Mouse (Mus musculus): ENCODE data around the gene Ppih. TPM values are rescaled to one million over a fixed set of nuclear protein-coding genes. Genes with fewer than 3 reads are reported as not detected.
A peak's percentile ranks its signal among the peaks of the same experiment; 100 is the strongest.

Ppih gene
- polyA plus RNA-seq, 1 experiment from 2014 or later, result 109 TPM

- 84% methylated on average over 6 of the region's 6 CpGs for WGBS
- Histone ChIP-seq H3K4me1 (replicated peaks; ENCODE audit: control insufficient read depth, insufficient read depth, low read length) (no peaks in the 10 kb centered on the region), H3K4me3 (ENCODE audit: low read depth, low read length) (no peak overlapping the region), H3K27me3 (ENCODE audit: control insufficient read depth, insufficient read depth, low read length) (no peaks in the 10 kb centered on the region), H3K9ac (ENCODE audit: low read depth, low read length) (no peak overlapping the region), H3K36me3 (ENCODE audit: control insufficient read depth, insufficient read depth, low read length) (no peaks in the 10 kb centered on the region), H3K27ac (ENCODE audit: low read depth, low read length) (no peak overlapping the region), H3K9me3 (ENCODE audit: control insufficient read depth, low read length) (no peaks in the 10 kb centered on the region), H3K4me2 (replicated peaks; ENCODE audit: low read depth, low read length) (no peak overlapping the region)
- ATAC-seq (ENCODE audit: low FRiP score), result no peak
- no peak for DNase-seq (ENCODE audit: low spot score)
Measured at GRCm38 (mm10) chr4:119333487-119333886, 13.1 kb upstream of the Ppih start.

- Histone ChIP-seq H3K27me3 (ENCODE audit: control insufficient read depth, insufficient read depth, low read length) (no peaks in the 10 kb centered on the region), H3K9ac (ENCODE audit: low read depth, low read length) (peak overlapping the region; percentile 77), H3K4me2 (replicated peaks; ENCODE audit: low read depth, low read length) (peak overlapping the region; percentile 82), H3K36me3 (ENCODE audit: control insufficient read depth, insufficient read depth, low read length) (no peaks in the 10 kb centered on the region; the same call in 1 of the 2 replicates), H3K4me1 (replicated peaks; ENCODE audit: control insufficient read depth, insufficient read depth, low read length) (peaks cover 5% of the 10 kb centered on the region), H3K4me3 (ENCODE audit: low read depth, low read length) (peak overlapping the region; percentile 81), H3K9me3 (ENCODE audit: control insufficient read depth, low read length) (no peaks in the 10 kb centered on the region), H3K27ac (ENCODE audit: low read depth, low read length) (peak overlapping the region; percentile 74)
- WGBS, result 29% methylated on average over 10 of the region's 10 CpGs
- peak; percentile 76 for ATAC-seq (ENCODE audit: low FRiP score)
- peak; percentile 23 for DNase-seq (ENCODE audit: low spot score)
Measured at GRCm38 (mm10) chr4:119320896-119321550, 677 bp upstream of the Ppih start.

- H3K27ac ChIP-seq (ENCODE audit: low read depth, low read length), result no peak overlapping the region
- H3K4me2 ChIP-seq (replicated peaks; ENCODE audit: low read depth, low read length), result no peak overlapping the region
- H3K9ac ChIP-seq (ENCODE audit: low read depth, low read length), result no peak overlapping the region
- no peaks in the 10 kb centered on the region for H3K27me3 ChIP-seq (ENCODE audit: control insufficient read depth, insufficient read depth, low read length)
- 92% methylated on average over 1 of the region's 1 CpGs for WGBS
- no peak for ATAC-seq (ENCODE audit: low FRiP score)
- no peaks in the 10 kb centered on the region for H3K4me1 ChIP-seq (replicated peaks; ENCODE audit: control insufficient read depth, insufficient read depth, low read length)
- H3K9me3 ChIP-seq (ENCODE audit: control insufficient read depth, low read length), result no peaks in the 10 kb centered on the region
- no peak for DNase-seq (ENCODE audit: low spot score)
- H3K36me3 ChIP-seq (ENCODE audit: control insufficient read depth, insufficient read depth, low read length), result peaks cover 4% of the 10 kb centered on the region
- H3K4me3 ChIP-seq (ENCODE audit: low read depth, low read length), result no peak overlapping the region
Measured at GRCm38 (mm10) chr4:119313756-119314155, 6.6 kb downstream of the Ppih start.

GRCm38 (mm10) chr4:119305418-119305817, 14.9 kb downstream of the Ppih start:
- no peak for DNase-seq (ENCODE audit: low spot score)
- Histone ChIP-seq H3K27ac (ENCODE audit: low read depth, low read length) (no peak overlapping the region), H3K4me2 (replicated peaks; ENCODE audit: low read depth, low read length) (no peak overlapping the region), H3K4me3 (ENCODE audit: low read depth, low read length) (no peak overlapping the region), H3K9me3 (ENCODE audit: control insufficient read depth, low read length) (no peaks in the 10 kb centered on the region), H3K9ac (ENCODE audit: low read depth, low read length) (no peak overlapping the region), H3K27me3 (ENCODE audit: control insufficient read depth, insufficient read depth, low read length) (no peaks in the 10 kb centered on the region), H3K4me1 (replicated peaks; ENCODE audit: control insufficient read depth, insufficient read depth, low read length) (no peaks in the 10 kb centered on the region), H3K36me3 (ENCODE audit: control insufficient read depth, insufficient read depth, low read length) (0 out of 2 replicates have a peak, but pooled peaks cover 2% of the 10 kb centered on the region)
- ATAC-seq (ENCODE audit: low FRiP score), result no peak
- WGBS, result 75% methylated on average over 5 of the region's 5 CpGs

GRCm38 (mm10) chr4:119303291-119303690, 17.1 kb downstream of the Ppih start:
- Histone ChIP-seq H3K36me3 (ENCODE audit: control insufficient read depth, insufficient read depth, low read length) (no peaks in the 10 kb centered on the region), H3K4me1 (replicated peaks; ENCODE audit: control insufficient read depth, insufficient read depth, low read length) (no peaks in the 10 kb centered on the region), H3K27me3 (ENCODE audit: control insufficient read depth, insufficient read depth, low read length) (no peaks in the 10 kb centered on the region), H3K9me3 (ENCODE audit: control insufficient read depth, low read length) (no peaks in the 10 kb centered on the region), H3K4me2 (replicated peaks; ENCODE audit: low read depth, low read length) (no peak overlapping the region), H3K27ac (ENCODE audit: low read depth, low read length) (no peak overlapping the region), H3K4me3 (ENCODE audit: low read depth, low read length) (no peak overlapping the region), H3K9ac (ENCODE audit: low read depth, low read length) (no peak overlapping the region)
- WGBS, result 91% methylated on average over 8 of the region's 8 CpGs
- DNase-seq (ENCODE audit: low spot score) (no peak), ATAC-seq (ENCODE audit: low FRiP score) (no peak)

- Histone ChIP-seq H3K9me3 (ENCODE audit: control insufficient read depth, low read length) (no peaks in the 10 kb centered on the region), H3K27ac (ENCODE audit: low read depth, low read length) (no peak overlapping the region), H3K4me3 (ENCODE audit: low read depth, low read length) (no peak overlapping the region), H3K4me1 (replicated peaks; ENCODE audit: control insufficient read depth, insufficient read depth, low read length) (no peaks in the 10 kb centered on the region), H3K4me2 (replicated peaks; ENCODE audit: low read depth, low read length) (no peak overlapping the region), H3K9ac (ENCODE audit: low read depth, low read length) (no peak overlapping the region), H3K36me3 (ENCODE audit: control insufficient read depth, insufficient read depth, low read length) (no peaks in the 10 kb centered on the region), H3K27me3 (ENCODE audit: control insufficient read depth, insufficient read depth, low read length) (no peaks in the 10 kb centered on the region)
- ATAC-seq (ENCODE audit: low FRiP score) (no peak), DNase-seq (ENCODE audit: low spot score) (no peak)
- 83% methylated on average over 3 of the region's 3 CpGs for WGBS
Measured at GRCm38 (mm10) chr4:119301777-119302176, 18.6 kb downstream of the Ppih start.

- H3K9ac ChIP-seq (ENCODE audit: low read depth, low read length), result no peak overlapping the region
- no peaks in the 10 kb centered on the region for H3K27me3 ChIP-seq (ENCODE audit: control insufficient read depth, insufficient read depth, low read length)
- no peaks in the 10 kb centered on the region for H3K4me1 ChIP-seq (replicated peaks; ENCODE audit: control insufficient read depth, insufficient read depth, low read length)
- H3K36me3 ChIP-seq (ENCODE audit: control insufficient read depth, insufficient read depth, low read length), result no peaks in the 10 kb centered on the region
- DNase-seq (ENCODE audit: low spot score), result no peak
- H3K4me3 ChIP-seq (ENCODE audit: low read depth, low read length), result no peak overlapping the region
- no peak overlapping the region for H3K4me2 ChIP-seq (replicated peaks; ENCODE audit: low read depth, low read length)
- no peaks in the 10 kb centered on the region for H3K9me3 ChIP-seq (ENCODE audit: control insufficient read depth, low read length)
- WGBS, result 95% methylated on average over 3 of the region's 3 CpGs
- no peak overlapping the region for H3K27ac ChIP-seq (ENCODE audit: low read depth, low read length)
- ATAC-seq (ENCODE audit: low FRiP score), result no peak
Measured at GRCm38 (mm10) chr4:119300761-119301160, 19.6 kb downstream of the Ppih start.

GRCm38 (mm10) chr4:119297361-119297760, 23.0 kb downstream of the Ppih start:
- no peak for DNase-seq (ENCODE audit: low spot score)
- Histone ChIP-seq H3K9me3 (ENCODE audit: control insufficient read depth, low read length) (no peaks in the 10 kb centered on the region), H3K9ac (ENCODE audit: low read depth, low read length) (no peak overlapping the region), H3K4me1 (replicated peaks; ENCODE audit: control insufficient read depth, insufficient read depth, low read length) (no peaks in the 10 kb centered on the region), H3K36me3 (ENCODE audit: control insufficient read depth, insufficient read depth, low read length) (no peaks in the 10 kb centered on the region), H3K4me2 (replicated peaks; ENCODE audit: low read depth, low read length) (no peak overlapping the region), H3K27me3 (ENCODE audit: control insufficient read depth, insufficient read depth, low read length) (no peaks in the 10 kb centered on the region), H3K4me3 (ENCODE audit: low read depth, low read length) (no peak overlapping the region), H3K27ac (ENCODE audit: low read depth, low read length) (no peak overlapping the region)
- no peak for ATAC-seq (ENCODE audit: low FRiP score)
- WGBS, result 87% methylated on average over 2 of the region's 2 CpGs

GRCm38 (mm10) chr4:119295134-119295453, 25.3 kb downstream of the Ppih start:
- H3K27ac ChIP-seq (ENCODE audit: low read depth, low read length), result 0 out of 2 replicates have a peak overlapping the region, but pooled peaks have one; percentile 87
- 14% methylated on average over 6 of the region's 6 CpGs for WGBS
- H3K4me2 ChIP-seq (replicated peaks; ENCODE audit: low read depth, low read length), result peak overlapping the region; percentile 39
- no peaks in the 10 kb centered on the region for H3K9me3 ChIP-seq (ENCODE audit: control insufficient read depth, low read length)
- ATAC-seq (ENCODE audit: low FRiP score), result no peak
- peak; percentile 42 for DNase-seq (ENCODE audit: low spot score)
- no peaks in the 10 kb centered on the region for H3K36me3 ChIP-seq (ENCODE audit: control insufficient read depth, insufficient read depth, low read length)
- no peaks in the 10 kb centered on the region for H3K27me3 ChIP-seq (ENCODE audit: control insufficient read depth, insufficient read depth, low read length)
- H3K4me3 ChIP-seq (ENCODE audit: low read depth, low read length), result peak overlapping the region; percentile 80
- no peaks in the 10 kb centered on the region for H3K4me1 ChIP-seq (replicated peaks; ENCODE audit: control insufficient read depth, insufficient read depth, low read length)
- peak overlapping the region; percentile 86 for H3K9ac ChIP-seq (ENCODE audit: low read depth, low read length)

Measured in hindbrain, embryonic 11.5 days (tissue).